Mouse (Mus musculus) left cerebral cortex, postnatal 25 days (tissue): ENCODE results near the gene Plcz1. TPM values are rescaled to one million over a fixed set of nuclear protein-coding genes. Genes with fewer than 3 reads are reported as not detected.
A peak's percentile ranks its signal among the peaks of the same experiment; 100 is the strongest.

Experiments
- DNase-seq, 2 experiments: peaks; one replicate each; pipeline ENCODE4 v3.0.0; 2022; ENCODE audit warnings: low spot score in 2 of 2, mixed read lengths in 1 of 2
- intact Hi-C: fragments of 180-260 bp; cut with DNase I; formaldehyde crosslinking; loops from one replicate; pipeline ENCODE4 v1.15.1; 2025
- total RNA-seq, 2 experiments: library from RNA; stranded (reverse); gene quantifications; 2 replicates each; pipeline ENCODE4 v1.2.3; 2021

Gene Plcz1
- total RNA-seq, 2 experiments from 2014 or later = 0.85 to 1.3 TPM

DNA sequence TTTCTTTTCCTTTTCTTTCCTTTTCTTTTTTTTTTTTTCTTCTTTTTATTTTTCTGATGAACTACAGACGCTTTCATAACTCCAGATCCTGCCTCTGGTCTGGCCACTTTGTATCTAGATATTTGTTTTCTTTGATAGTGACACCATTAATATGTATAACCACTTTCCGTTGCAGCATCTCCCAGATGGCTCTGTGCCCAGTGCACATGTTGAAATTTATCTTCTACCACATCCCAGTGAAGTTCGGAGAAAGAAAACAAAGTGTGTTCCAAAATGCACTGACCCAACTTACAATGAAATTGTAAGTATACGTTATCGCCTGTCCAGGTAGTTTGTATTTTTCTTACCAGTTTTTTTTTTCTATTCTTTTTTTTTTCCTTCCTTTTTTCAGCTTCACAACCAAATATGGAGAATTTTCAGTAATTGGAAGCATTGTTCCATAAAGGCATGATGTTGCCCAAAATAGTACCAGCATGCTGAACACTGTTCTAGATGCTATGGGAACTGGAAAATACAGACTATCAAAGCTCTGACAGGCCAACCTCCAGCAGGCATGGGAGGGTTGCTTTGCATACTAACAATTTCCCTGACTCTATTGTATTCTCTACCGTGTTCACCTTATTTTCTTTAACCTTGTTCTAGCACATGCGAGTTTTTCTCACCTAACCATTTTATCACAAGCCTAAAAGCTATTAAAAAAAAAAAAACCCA is 83.6 kb downstream of the Plcz1 start:
- DNase-seq = peak in 1 of 2 experiments; percentile 14
- intact Hi-C loops = no loop called here

DNA sequence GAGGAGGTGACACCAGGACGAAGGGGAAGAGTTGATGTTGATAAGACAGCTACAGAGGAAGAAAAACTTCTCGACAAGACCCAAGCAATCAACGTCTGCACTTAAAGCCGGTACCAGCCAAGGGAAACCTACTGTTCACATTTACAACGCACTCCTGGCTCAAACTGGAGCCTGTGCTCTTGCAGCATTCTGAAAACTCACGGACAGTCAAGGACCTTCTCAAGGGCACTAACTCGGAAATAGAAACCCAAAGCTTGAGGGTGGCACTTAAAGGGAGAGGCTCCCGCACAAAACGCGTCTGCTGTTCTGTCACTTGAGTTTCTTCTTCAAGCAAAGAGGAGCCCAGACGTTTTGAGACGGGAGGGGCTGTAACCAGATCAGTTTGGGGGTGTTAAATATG is 87.7 kb downstream of the Plcz1 start:
- intact Hi-C loops = no loop called here
- DNase-seq = no peak

DNA sequence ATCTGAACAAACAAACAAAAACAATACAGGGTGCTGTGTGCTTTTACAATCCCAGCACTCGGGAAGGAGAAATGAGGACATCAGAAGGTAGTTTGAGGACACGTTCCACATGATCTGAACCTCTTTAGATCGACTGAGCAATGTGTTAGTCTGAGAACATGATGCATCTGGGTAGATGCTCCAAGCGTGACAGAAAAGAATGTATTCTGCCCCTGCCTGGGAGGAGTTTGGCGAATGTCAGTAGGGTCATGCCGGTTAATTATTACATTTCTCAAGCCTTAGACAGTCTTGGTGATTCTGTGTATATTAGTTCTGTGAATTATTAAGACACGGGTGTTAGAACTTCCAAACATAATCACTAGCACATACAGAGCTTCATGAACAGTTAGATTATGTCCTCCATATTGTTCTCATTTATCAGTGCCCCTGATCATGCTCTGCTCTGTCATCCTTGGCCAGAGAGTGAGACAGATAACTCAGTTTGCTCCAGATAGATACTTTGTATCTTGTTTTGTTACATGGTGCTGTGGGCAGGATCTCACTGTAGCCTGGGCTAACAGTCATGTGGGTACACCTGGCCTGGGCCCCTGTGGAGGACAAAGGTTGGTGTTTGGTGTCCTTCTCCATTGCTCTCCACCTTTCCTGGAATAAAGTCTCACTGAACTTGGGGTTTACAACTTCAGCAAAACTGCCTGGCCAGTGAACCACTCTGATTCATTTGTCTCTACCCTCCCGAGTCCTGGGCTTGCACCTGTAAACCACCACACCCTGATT is 94.0 kb downstream of the Plcz1 start:
- no peak for DNase-seq
- intact Hi-C loops = no loop called here

Other genes starting within 250 kb of the Plcz1 start
- not detected for gene Capza3, start 205 bp downstream of the Plcz1 start, total RNA-seq